Mouse (Mus musculus): ENCODE measurements around the gene Kif16b. TPM values are rescaled to one million over a fixed set of nuclear protein-coding genes. Genes with fewer than 3 reads are reported as not detected.

Gene Kif16b
- 4.1 and 4.3 TPM in 2 replicates for polyA plus RNA-seq (2015; fragmentation: Nextera tagmentation; extraction: Ambion mirVana)

GRCm38 (mm10) chr2:142900862-142901805, at the start of gene Kif16b:
Kif16b (minus strand) TSS chr2:142901531.
- H3K27me3 ChIP-seq: no peaks in the 10 kb centered on the region
- 1% methylated on average over 64 of the region's 64 CpGs for WGBS
- H3K4me3 ChIP-seq: peak within 1 kb of the TSS; percentile 78
- H3K9ac ChIP-seq: peak within 1 kb of the TSS; percentile 84
- H3K9me3 ChIP-seq: no peaks in the 10 kb centered on the region
- peak; percentile 92 for ATAC-seq (ENCODE audit: low read depth)
- H3K36me3 ChIP-seq: no peaks in the 10 kb centered on the region
- H3K4me1 ChIP-seq (replicated peaks): peaks cover 21% of the 10 kb centered on the region
- H3K4me2 ChIP-seq: peak within 1 kb of the TSS; percentile 89
- H3K27ac ChIP-seq (replicated peaks): peak within 1 kb of the TSS; percentile 67

GRCm38 (mm10) chr2:142940899-142941642, 39.7 kb upstream of the Kif16b start:
- H3K4me3 ChIP-seq: no peak overlapping the region
- H3K4me2 ChIP-seq: no peak overlapping the region
- H3K36me3 ChIP-seq: no peaks in the 10 kb centered on the region
- ATAC-seq (ENCODE audit: low read depth): peak; percentile 71
- peaks cover 10% of the 10 kb centered on the region for H3K4me1 ChIP-seq (replicated peaks)
- H3K9me3 ChIP-seq: no peaks in the 10 kb centered on the region
- no peak overlapping the region for H3K9ac ChIP-seq
- H3K27ac ChIP-seq (replicated peaks): peak overlapping the region; percentile 33
- WGBS: 44% methylated on average over 6 of the region's 6 CpGs
- H3K27me3 ChIP-seq: no peaks in the 10 kb centered on the region

GRCm38 (mm10) chr2:142930445-142930844, 29.1 kb upstream of the Kif16b start:
- 81% methylated on average over 4 of the region's 4 CpGs for WGBS
- Histone ChIP-seq H3K9me3 (no peaks in the 10 kb centered on the region), H3K9ac (no peak overlapping the region), H3K4me3 (no peak overlapping the region), H3K4me2 (no peak overlapping the region), H3K36me3 (no peaks in the 10 kb centered on the region), H3K27ac (replicated peaks) (no peak overlapping the region), H3K27me3 (no peaks in the 10 kb centered on the region), H3K4me1 (replicated peaks) (no peaks in the 10 kb centered on the region)
- ATAC-seq (ENCODE audit: low read depth): no peak

- Histone ChIP-seq H3K4me3 (no peak overlapping the region), H3K36me3 (no peaks in the 10 kb centered on the region), H3K27ac (replicated peaks) (no peak overlapping the region), H3K9me3 (no peaks in the 10 kb centered on the region), H3K27me3 (no peaks in the 10 kb centered on the region), H3K9ac (no peak overlapping the region), H3K4me1 (replicated peaks) (no peaks in the 10 kb centered on the region), H3K4me2 (no peak overlapping the region)
- ATAC-seq (ENCODE audit: low read depth): no peak
- 75% methylated on average over 10 of the region's 10 CpGs for WGBS
These were observed 28.1 kb upstream of the Kif16b start for GRCm38 (mm10) chr2:142929226-142930112.

DNA sequence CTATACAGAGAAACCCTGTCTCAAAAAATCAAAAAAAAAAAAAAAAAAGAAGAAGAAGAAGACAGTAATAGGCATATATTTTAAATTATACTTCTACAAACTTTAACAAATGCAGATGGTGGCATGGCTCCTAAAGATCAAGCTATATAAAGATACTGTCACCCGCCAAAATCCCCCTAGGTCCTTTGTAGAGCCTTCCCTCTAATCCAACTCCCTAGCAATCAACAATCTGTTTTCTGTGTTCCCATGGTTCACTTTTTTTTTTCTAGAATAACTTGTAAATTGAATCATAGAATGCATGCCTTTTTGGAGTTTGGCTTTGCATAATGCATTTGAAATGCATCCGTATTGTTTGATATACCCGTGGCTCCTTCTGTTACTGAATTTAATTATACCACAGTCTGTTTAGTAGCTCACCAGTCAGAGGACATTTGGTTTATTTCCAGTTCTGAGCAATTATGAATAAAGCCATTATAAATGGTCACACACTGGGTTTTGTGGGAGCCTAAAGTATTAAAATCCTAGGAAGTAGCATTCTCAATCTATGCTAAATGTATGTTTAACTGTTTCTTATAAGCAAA, 9.6 kb upstream of the Kif16b start:
- Histone ChIP-seq H3K4me2 (no peak overlapping the region), H3K27ac (replicated peaks) (no peak overlapping the region), H3K4me1 (replicated peaks) (no peaks in the 10 kb centered on the region), H3K36me3 (no peaks in the 10 kb centered on the region), H3K9ac (no peak overlapping the region), H3K27me3 (no peaks in the 10 kb centered on the region), H3K4me3 (no peak overlapping the region), H3K9me3 (no peaks in the 10 kb centered on the region)
- 75% methylated on average over 3 of the region's 3 CpGs for WGBS
- ATAC-seq (ENCODE audit: low read depth): no peak

DNA sequence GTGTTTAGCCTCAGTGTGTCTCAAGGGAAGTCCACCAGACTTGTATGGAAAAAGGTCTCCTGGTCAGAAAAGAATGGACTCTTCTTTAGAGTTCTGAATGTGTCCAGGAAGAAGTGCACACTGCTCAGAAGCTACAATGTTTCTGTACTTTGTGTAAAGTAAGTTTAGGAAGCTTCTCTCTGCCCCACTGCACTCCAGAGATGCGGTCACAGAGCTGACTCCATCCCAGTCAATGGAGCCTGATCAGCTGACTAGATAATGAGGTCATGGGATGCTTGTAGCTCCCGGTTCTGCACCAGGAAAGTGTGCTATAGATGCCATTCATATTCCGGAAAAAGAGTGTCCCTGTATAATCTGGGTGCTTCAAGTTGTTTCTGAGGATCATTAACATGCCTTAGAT, 7.9 kb upstream of the Kif16b start:
- Histone ChIP-seq H3K9ac (no peak overlapping the region), H3K4me1 (replicated peaks) (no peaks in the 10 kb centered on the region), H3K4me3 (no peak overlapping the region), H3K36me3 (no peaks in the 10 kb centered on the region), H3K9me3 (no peaks in the 10 kb centered on the region), H3K4me2 (no peak overlapping the region), H3K27me3 (no peaks in the 10 kb centered on the region), H3K27ac (replicated peaks) (no peak overlapping the region)
- WGBS: 79% methylated on average over 3 of the region's 3 CpGs
- ATAC-seq (ENCODE audit: low read depth): no peak

DNA sequence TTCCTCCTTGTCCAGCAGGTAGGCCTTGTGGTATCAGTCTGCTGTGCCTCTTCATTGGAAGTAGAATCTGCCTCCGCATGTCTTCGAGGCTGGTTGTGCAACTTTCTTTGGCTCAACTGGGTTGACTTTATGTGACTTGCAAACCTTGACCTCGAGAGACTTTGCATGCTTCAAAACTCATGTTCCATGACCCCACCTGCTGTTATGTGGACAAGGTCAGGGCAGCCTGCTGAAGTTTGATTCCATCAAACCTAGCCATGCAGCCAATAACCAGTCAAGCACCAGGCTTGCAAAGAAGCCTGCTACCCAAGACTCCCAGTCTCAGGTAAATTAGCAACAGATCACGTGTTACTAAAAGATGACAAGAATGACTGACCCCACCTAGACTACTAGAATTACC, 5.7 kb upstream of the Kif16b start:
- Histone ChIP-seq H3K4me2 (no peak overlapping the region), H3K27ac (replicated peaks) (no peak overlapping the region), H3K4me1 (replicated peaks) (peaks cover 12% of the 10 kb centered on the region), H3K9me3 (no peaks in the 10 kb centered on the region), H3K4me3 (no peak overlapping the region), H3K9ac (no peak overlapping the region), H3K36me3 (no peaks in the 10 kb centered on the region), H3K27me3 (no peaks in the 10 kb centered on the region)
- no peak for ATAC-seq (ENCODE audit: low read depth)
- 89% methylated on average over 4 of the region's 4 CpGs for WGBS

GRCm38 (mm10) chr2:142902905-142903895, 1.9 kb upstream of the Kif16b start:
- 6% methylated on average over 34 of the region's 34 CpGs for WGBS

GRCm38 (mm10) chr2:142900120-142900861, 1.0 kb downstream of the Kif16b start:
- 59% methylated on average over 10 of the region's 10 CpGs for WGBS
- Histone ChIP-seq H3K27ac (replicated peaks) (no peak overlapping the region), H3K9ac (0 out of 2 replicates have a peak overlapping the region, but pooled peaks have one; percentile 84), H3K4me3 (peak overlapping the region; percentile 78), H3K27me3 (no peaks in the 10 kb centered on the region), H3K4me1 (replicated peaks) (peaks cover 21% of the 10 kb centered on the region), H3K36me3 (no peaks in the 10 kb centered on the region), H3K4me2 (peak overlapping the region; percentile 89), H3K9me3 (no peaks in the 10 kb centered on the region)
- ATAC-seq (ENCODE audit: low read depth): no peak

More at GRCm38 (mm10) chr2:142902905-142903895, 1.9 kb upstream of the Kif16b start:
- no peaks in the 10 kb centered on the region for H3K27me3 ChIP-seq
- peak overlapping the region; percentile 59; the same call in 1 of the 2 replicates for H3K27ac ChIP-seq (replicated peaks)
- H3K4me1 ChIP-seq (replicated peaks): peaks cover 21% of the 10 kb centered on the region
- peak overlapping the region; percentile 50 for H3K4me3 ChIP-seq
- peak overlapping the region; percentile 60 for H3K9ac ChIP-seq
- H3K4me2 ChIP-seq: peak overlapping the region; percentile 78
- no peaks in the 10 kb centered on the region for H3K9me3 ChIP-seq
- peak; percentile 97 for ATAC-seq (ENCODE audit: low read depth)
- H3K36me3 ChIP-seq: no peaks in the 10 kb centered on the region

DNA sequence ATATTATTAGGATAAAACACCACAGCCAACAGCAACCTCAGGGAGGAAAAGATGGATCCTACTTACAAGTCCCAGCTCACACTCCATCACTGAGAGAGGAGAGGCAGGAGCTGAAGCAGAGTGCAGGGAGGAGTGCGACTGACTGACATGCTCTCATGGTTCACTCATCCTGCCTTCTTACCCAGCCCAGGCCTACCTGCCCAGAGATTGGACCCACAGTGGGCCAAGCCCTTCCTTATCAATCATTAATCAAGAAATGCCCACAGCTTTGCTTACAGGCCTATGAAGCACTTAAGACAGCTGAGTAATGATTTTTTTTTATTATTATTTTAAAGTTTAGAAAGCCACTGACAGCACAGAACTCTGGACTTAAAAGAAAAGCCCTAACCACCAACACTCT, 7.6 kb downstream of the Kif16b start:
- H3K27ac ChIP-seq (replicated peaks): no peak overlapping the region
- H3K27me3 ChIP-seq: no peaks in the 10 kb centered on the region
- no peaks in the 10 kb centered on the region for H3K36me3 ChIP-seq
- H3K9ac ChIP-seq: no peak overlapping the region
- H3K4me2 ChIP-seq: no peak overlapping the region
- ATAC-seq (ENCODE audit: low read depth): no peak
- H3K9me3 ChIP-seq: no peaks in the 10 kb centered on the region
- H3K4me3 ChIP-seq: no peak overlapping the region
- H3K4me1 ChIP-seq (replicated peaks): no peaks in the 10 kb centered on the region
- WGBS: 91% methylated on average over 1 of the region's 1 CpGs
